Mouse (Mus musculus) CD4-positive helper T cell, adult 2 months (primary cell): Measurements from ENCODE around the gene Bbx.

Experiments used
- DNase-seq: peaks from one replicate; pipeline ENCODE4 v3.0.0-alpha.2; 2012; ENCODE audit warnings: low read depth, missing footprints, low spot score

Bbx gene

DNA sequence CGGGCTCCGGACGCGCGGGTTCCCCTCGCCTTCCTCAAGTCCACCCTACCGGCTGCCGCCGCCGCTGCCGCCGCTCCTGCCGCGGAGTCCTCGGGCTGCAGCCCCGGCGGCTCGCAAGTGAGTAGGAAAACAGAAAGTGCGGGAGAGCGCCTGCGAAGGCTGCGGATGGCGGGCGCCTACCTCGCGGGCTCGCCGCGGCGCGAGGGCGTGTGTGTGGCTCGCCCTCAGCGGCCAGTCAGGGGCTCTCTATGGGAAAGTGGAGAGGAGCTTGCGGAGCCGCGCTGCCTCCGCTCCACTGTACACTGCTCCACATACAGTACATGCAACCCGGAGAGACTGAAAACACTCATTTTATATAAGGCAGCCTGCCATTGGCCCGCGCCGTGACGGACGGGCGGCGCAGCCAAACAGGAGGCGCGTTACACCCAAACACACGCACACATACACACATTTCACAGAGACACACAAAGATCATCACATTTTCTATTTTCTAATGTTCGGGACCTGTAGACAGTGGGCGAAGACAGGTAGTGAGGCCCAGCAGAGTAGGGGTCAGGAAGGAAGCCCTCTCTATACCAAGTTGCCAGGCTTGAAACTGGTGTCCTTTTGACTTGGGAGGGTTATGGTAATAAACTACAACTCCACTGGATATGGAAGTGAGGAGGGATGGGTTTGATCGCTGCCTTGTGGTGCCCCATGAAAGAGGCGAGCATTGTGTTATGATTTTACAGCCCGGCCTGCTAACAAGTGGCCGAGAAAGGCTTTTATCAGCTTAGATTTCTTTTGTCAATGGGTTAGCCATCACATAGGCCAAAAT, at the start of gene Bbx:
Gene Bbx, minus strand, starts transcription at position 329 of the 817 bp plus-strand sequence.
- peak; percentile 98 for DNase-seq

DNA sequence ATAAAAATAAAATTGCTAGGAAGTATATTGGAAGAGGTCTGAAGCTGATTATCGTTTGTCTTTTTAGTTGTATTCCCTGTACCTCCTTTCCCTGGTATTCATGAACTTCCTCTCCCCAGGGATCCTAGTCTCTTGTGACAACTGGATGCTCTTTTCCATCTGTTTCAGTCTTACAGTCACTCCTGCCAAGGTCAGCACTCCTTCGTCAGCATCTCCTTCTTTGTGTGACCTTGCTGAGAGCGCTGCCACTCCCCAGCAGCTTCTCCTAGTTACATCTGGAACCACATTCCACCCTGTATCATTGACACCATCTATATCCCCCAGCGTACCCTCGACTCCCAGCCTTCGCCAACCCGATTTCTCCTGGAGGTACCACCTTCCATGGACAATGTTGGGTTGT, 49.7 kb upstream of the Bbx start:
- no peak for DNase-seq

DNA sequence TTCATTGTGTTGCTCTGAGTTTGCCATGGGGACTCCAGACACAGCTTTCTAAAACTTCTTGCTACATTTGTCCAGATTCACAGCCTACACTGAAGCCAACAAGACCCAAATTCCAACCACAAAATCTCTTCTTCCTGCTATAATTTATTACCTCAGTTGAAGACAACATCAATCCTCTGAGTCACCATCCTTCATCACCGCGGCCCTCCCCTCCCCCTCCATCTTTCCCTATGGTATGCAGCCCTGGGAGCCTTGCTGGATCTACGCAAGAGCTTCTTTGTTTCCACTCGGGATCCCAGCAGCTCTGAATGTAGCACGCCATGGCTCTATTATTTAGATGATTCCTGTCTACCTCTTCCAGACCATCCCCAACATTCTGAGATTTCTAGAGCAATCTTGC, 49.2 kb upstream of the Bbx start:
- DNase-seq = no peak

DNA sequence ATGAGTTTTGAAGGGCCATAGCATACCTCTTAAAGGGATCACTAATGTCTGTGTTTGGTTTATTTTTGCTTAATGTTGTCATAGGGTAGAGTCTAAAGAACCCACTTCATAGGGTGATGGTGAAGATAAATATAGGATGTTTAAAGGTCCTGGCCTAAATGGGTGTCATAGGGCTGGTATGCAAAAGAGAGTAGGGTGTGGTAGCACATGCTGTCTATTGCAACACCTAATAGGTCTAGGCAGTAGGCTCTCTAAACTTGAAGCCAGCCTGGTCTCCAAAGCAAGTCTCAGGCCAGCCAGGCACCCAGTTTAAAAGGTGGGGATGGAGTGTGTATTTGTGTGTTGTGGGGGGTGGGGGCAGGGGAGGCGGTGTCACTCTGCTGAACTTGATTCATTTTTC, 46.5 kb upstream of the Bbx start:
- DNase-seq = no peak

DNA sequence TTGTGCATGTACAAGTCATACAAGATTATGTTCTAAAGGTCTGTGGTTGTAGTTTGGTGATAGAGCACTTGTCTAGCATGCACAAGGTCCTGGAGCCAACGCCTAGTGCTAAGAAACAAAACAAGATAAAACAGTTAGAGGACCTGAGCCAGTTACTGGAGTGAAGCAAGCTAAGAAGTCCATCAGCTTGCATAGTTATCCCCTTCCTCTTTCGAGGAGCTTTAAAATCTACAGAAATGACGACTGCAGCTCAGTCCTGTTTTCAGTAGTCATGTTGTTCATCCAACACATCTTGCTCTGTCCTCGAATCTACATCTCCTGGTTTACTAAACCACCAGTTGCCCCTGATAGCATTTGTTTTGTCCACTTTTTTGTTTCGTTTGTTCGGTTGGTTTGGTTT, 45.4 kb upstream of the Bbx start:
- no peak for DNase-seq

DNA sequence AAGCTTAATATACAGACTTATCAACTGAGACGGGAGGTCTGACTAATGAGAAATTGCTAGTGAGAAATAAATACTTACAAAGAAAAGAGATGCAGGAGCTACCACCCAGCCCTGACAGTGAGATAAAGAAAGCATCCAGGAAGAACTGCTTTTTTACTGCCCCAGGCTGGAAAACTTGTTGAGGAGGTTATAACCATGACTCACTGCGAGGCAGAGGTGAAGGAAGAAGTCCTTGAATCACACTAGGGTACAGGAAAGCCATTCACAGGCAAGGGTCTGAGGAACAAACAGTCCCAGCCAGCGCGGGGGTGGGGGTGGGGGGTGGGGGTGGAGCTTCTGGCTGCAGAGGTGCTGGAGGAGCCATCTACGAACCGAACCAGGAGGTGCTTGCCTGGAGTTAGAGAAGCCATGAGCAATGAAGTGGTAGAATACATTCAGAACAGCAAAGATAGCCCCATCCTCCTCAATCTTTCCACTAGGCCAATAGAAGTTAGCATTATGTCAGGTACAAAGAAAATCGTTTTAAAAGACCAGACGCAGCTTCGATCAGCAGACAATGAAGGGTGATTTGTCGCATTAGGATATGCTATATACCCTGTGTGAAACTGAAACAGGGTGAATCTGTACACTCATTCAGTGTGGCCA, 30.2 kb upstream of the Bbx start:
- no peak for DNase-seq

DNA sequence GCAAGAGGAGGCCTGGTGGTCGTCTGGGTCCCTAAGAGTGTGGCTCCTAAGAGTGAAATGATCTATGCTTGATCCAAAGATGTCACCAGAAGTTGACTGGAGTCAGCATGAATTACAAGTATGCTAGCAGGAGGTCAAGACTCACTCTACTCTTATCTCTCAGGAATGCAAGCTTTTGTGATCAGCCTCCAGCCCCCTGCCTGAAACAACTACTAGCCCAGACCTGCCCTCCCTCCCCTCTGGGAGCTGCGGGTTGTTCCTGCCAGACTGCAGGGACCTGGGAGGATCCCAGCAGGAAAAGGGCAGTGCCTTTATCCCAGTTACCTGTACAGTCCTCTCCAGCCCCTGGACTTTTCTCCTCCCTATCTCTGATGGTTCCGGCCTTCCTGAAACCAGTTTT, 27.0 kb upstream of the Bbx start:
- no peak for DNase-seq

DNA sequence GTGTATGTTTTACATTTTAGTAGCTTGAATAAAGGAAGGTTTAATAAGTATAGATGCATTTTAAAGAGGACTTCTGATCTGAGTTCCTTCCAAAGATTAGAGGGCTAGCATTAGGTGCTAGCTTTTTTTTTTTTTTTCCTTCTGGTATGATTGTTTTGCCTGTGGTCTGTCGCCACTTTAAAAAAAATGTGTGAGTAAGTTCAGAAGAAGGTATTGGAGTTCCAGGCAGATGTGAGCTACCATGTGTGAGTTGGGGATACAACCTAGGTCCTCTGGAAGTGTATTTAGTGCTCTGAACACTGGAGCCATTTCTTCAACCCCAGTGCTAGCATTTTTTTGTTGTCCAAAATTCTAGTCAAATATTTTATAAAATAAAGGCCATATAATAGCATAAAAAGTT, 23.9 kb upstream of the Bbx start:
- no peak for DNase-seq

DNA sequence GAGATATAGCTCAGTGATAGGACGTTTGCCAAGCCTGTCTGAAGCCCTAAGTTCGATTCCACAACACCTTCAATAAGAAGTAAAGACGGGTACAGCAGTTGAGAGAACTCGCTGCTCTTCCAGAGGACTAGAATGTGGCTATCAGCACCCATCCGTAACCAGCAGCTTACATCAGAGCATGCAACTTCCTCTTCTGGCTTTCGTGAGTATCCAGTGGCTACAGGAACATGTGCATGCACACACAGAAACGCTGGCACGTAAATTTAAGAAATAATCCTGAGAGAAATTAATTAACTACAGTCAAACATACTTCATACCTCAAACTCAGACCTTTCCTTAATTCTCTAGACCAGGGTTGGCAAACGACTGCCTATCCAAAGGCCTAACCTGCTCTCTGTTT, 16.9 kb upstream of the Bbx start:
- DNase-seq = no peak

DNA sequence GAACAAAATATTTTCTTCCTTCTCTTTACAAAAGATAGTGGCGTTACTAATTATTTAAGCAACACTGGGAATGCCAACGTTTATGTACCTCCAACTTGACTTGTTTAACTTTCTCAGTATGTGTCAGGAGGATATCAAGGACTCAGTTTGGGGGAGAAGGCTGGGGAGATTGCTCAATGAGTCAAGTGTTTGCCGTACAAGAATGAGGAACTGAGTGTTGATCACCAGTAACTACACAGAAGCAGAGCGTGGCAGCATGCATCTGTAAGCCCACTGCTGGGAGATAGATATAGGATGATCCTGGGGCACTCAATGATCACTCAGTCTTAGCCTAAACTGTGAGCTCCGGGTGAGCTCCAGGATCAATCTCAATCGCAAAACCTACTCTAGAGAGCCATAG, 12.8 kb upstream of the Bbx start:
- no peak for DNase-seq

DNA sequence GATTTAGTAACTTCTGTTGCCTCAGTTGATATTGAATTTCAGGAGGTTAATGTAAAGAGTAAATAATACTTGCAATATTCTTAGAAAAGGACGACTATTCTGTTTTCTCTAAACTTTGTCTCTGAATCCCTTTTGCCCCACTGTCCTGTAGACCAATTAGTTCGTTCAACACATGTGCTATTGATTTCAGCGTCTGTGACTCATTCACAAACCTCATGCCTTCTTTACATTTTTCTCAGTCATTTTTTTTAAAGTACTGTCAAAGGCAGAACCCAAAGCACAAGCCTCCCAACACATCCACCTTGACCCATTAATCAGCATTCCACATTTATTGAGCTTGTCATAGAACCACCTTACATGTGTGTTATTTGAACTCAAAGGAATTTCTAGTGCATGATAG, 6.6 kb upstream of the Bbx start:
- no peak for DNase-seq

DNA sequence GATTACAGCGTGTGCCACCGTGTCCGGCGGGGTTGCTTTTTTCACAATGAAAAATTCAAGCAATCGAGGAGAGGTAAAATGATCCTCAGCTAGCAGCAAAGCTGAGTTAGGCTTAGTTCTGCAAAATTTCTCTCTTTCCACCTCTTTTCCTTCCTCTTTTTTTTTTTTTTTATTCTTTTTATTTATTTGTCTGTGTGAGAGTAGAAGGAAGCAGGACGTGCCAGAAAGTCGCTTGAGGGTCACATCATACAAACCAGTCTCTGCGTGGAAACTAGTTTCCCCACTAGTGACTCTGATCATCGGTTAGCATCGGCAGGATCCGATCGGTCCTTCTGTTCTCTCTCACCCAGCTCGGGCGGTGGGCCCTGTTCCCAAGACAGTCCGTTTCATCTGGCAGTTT, 5.6 kb upstream of the Bbx start:
- DNase-seq = no peak

DNA sequence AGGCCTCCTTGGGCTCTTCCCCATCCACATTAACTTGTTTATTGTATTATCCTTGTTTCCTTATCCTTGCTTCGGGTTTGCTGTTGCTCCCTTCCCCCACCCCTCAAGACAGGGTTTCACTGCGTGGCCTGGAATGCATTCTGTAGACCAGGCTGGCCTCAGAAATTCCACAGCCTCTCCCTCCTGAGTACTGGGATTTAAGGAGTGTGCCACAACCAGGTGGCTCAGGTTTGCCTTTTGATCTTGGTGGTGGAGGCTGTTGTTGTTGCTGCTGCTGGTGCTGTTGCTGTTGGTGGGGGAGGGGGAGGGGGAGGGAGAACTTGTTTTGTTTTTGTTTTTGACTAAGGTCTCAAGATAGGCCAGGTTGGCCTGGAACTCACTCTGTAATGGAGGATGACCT, 5.1 kb upstream of the Bbx start:
- DNase-seq = no peak

DNA sequence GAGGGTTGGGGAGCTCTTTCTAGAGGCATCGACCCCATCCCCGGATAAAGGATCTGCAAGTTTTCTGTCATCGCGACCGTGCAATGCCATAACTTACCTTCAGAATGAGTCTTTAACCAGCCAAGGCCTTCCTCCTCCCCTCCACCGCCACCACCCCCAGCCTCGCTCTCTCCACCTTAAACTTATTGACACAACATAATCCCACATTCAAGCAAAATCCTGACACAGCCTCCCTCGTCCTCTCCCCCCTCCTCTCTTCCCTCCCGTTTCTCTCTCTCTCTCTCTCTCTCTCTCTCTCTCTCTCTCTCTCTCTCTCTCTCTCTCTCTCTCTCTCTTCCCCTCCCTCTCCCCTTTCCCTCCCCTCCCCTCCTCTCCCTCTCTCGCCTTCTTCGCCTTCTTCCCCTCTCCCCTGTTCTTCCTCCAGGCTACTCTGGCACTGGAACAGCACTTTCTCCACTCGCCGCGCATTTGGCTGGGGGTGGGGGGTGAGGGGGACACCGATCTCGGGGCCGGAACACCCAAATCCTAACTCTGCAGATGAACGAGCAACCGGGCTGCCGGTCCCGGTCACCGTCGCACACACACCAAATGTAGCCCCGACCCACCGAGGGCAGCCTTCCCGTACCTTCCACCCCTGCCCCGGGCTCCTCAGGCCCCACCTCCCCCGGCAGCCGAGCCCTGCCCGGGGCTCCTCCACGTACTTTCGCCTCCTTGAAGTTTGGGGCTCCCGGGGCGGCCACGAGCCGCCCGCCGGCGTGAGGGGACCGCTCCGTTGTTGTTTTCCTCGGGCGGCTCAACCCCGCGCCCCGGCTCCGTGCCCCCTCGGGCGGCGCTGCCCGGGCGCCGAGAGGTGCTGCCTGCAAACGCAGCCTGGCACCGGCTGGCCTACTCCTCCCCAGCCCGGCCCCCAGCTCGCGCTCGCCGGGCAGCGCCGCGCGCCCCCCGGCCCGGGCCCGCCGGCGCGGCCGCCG, 894 bp downstream of the Bbx start:
- DNase-seq = peak; percentile 72

DNA sequence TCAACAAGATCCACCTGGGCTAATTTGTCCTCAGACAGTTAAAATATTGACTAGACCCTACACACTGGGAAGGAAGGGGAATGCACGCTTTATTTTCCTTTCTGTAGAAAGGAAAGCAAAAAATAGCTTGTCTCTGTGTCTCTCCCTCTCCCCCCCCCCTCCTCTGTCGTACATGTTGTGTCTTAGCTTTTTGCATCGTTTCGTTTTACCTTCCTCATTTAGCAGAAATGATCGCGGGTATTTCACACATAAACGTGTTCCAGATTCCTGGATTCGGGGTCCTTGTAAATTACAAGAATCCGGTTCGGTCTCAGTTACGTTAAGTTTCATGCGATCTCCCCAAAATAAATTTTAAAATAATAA, 1.7 kb downstream of the Bbx start:
- DNase-seq = peak; percentile 64

DNA sequence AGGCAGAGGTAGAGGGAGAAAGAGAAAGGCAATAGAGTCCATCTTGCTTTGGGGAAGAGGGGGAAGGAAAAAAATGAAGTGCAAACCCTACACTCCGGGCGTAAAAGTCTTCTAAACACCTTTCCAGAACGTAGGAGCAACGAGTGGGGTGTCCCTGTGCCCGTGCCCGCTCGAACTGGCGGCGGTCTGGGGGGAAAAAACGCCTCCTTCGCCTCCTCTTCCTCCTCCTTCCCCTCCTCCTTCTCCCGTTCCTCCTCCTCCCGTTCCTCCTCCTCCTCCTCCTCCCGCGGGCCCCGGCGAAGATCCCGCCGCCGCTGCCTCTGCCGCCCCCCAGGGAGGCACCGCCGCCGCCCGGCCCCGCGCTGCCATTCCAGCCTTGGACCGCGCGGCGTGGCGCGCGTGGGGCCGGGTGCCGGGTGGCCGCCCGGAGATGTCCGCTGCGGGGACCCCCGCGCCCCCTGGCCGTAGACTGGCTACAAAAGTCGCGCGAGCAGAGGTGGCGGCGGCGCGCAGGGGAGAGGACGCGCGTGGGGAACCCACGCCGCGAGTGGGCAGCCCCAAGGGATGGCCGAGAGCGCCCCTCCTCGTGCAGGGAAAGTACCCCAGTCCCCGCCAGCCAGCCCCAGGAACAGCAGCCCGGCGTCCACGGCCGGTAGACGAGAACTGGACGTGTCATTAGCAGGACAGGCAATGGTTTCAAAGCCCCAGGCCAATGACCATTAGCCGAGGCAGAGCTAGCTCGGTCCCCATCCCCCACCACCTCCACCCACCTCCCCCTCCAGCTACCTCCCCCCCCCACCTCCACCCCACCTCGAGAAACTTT, 2.3 kb downstream of the Bbx start:
- peak; percentile 19 for DNase-seq

DNA sequence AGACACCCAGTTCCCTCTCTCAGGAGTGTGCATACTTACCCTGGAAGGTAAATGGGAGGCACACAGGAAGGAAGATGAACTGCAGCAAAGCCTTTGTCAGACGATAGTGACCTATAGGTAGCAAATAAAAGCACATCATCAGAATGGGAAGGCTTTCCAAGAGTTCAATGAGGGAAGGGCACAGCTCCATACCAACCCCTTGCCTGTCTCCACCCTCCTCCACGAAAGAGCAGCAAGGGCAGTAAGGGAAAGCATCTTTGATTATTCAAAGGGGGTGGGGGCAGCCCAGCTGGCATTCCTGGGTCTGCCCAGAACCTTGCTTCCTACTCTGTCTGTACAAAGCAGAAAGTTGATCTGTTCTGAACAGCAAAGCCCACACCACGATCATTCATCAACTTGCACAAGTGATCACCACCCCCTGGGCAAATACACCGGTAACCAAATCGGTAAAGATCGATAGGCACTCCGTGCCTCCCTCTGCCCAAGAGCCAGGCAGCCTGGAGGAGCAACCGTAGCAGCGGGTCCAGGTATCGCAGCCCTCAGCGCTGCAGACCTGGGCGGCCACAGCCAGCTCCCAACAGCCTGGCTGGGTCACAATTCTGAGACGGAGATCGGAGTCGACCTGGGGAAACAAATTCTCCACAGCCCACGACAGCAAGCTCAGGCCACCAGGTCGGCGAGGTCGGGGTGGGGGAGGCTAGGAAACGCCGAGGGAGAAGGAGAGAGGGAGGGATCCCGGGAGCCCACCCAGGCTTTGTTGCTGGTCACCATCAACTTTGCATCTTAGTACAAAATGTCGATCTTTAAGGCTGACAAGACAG, 3.1 kb downstream of the Bbx start:
- DNase-seq = no peak

DNA sequence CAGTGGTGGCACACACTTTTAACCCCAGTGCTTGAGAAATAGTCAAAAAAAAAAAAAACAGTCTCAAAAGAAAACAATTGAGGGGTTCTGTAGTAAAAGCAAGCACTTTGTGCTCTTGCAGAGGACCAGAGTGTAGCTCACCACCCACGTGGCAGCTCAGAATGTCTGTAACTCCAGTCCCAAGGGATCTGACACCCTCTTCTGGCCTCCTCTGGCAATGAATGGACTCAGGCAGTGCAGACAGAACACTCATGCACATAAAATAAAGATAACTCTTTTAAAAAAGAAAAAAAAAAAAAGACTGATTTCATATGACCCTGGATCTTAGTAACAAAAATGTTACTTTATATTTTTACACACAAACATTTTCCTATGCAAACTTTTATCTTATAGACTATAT, 12.1 kb downstream of the Bbx start:
- DNase-seq = no peak

DNA sequence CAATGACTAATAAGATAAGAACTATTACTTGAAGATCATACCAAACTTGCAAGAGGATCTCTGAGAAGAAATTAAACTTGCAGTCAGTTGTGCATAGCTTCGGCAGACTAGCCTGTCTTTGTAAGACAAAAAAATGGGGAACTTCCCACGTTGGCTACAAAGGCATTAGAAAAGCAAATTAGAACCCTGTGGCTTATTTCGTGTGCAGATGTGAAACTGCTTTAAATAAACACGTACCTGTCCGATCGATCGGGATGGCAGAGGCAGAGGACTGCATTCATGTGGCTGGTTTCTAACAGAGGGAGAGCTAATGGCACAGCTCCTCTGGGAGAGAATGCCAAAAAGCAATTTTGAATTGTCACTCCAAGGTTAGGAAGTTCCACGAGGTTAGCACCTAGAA, 16.8 kb downstream of the Bbx start:
- DNase-seq = no peak

DNA sequence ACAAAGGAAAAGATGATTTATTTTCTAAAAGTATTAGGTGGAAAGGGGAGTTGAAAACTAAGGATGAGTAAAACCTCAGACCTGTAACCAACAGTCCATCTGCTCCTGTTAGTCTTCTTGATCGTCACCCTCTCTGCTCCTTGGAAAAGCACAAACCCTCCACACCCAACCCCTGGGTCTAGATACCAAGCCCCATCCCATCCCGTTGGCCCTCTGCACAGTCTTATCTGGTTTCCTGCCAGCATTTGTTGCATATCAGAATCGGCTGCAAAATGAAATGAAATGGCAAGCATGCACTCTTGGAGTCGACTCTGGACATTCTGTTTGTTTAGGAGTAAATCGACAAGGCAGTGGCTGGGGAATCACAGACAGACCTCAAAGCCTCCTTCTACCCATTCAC, 29.3 kb downstream of the Bbx start:
- no peak for DNase-seq

DNA sequence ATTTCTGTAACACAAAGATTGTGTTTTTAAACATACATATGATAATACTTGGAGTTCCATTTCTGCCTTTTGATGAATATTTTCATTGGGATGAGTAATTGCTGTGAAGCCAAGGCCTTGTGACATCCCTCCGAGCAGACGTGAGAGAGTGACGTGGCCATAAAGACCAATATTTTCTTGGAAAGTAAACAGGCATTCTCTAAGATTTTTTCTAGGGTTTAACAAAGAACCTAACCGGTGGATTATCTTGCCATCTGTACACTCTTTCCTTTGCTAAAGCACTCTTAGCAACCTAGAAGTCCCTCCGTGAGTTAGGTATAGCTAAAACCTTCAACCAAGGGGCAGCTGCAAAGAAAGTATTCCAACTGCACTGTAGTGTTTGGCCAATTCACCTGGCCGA, 32.4 kb downstream of the Bbx start:
- DNase-seq = no peak
